Mouse (Mus musculus) ES-Bruce4 (cell line): ENCODE results near the gene Phactr4. TPM values are rescaled to one million over a fixed set of nuclear protein-coding genes. Genes with fewer than 3 reads are reported as not detected.
A peak's percentile ranks its signal among the peaks of the same experiment; 100 is the strongest.
"Not testable (repeated sequence)": the region's sequence is repeated elsewhere in the genome, so short reads cannot be mapped to it uniquely, and the experiment has no call there.

ENCODE experiments used
- H3K27ac ChIP-seq: 2 replicates; pipeline ENCODE4 v1.5.1; 2012; ENCODE audit warnings: low read length, inconsistent platforms; ENCODE audit not compliant: insufficient read depth
- H3K27me3 ChIP-seq: 2 replicates; pipeline ENCODE4 v1.6.1; 2012; ENCODE audit warnings: mild to moderate bottlenecking, low read length, inconsistent platforms; ENCODE audit not compliant: control insufficient read depth, poor library complexity, insufficient read depth, severe bottlenecking
- H3K36me3 ChIP-seq: 2 replicates; pipeline ENCODE4 v1.6.1; 2012; ENCODE audit warnings: inconsistent platforms, mild to moderate bottlenecking, low read length, moderate library complexity; ENCODE audit not compliant: control insufficient read depth, poor library complexity, insufficient read depth, severe bottlenecking
- H3K4me1 ChIP-seq: one replicate; pipeline ENCODE4 v1.8.1; 2011; ENCODE audit warnings: low read length; ENCODE audit not compliant: control insufficient read depth, insufficient read depth
- H3K4me3 ChIP-seq: 2 replicates; pipeline ENCODE4 v1.5.1; 2011; ENCODE audit warnings: low read depth, mild to moderate bottlenecking, low read length
- H3K9ac ChIP-seq: 2 replicates; pipeline ENCODE4 v1.6.1; 2012; ENCODE audit warnings: low read depth, mild to moderate bottlenecking, inconsistent platforms; ENCODE audit not compliant: poor library complexity, severe bottlenecking
- H3K9me3 ChIP-seq: replicated peaks from 2 replicates; pipeline ENCODE4 v1.6.1; 2012; ENCODE audit warnings: mild to moderate bottlenecking, low read length, inconsistent platforms; ENCODE audit not compliant: control insufficient read depth, poor library complexity, insufficient read depth, severe bottlenecking
- CTCF ChIP-seq: IDR thresholded peaks from one replicate; pipeline ENCODE4 v1.8.1; 2011; ENCODE audit warnings: low read depth, low read length
- EP300 ChIP-seq: IDR thresholded peaks from 2 replicates; pipeline ENCODE4 v1.6.1; 2011; ENCODE audit warnings: low read depth, low read length; ENCODE audit not compliant: insufficient read depth
- POLR2A ChIP-seq: IDR thresholded peaks from one replicate; pipeline ENCODE4 v1.8.1; 2011; ENCODE audit warnings: low read length; ENCODE audit not compliant: insufficient read depth
- polyA plus RNA-seq: library from polyadenylated mRNA; stranded (reverse); fragments of >200 nt; gene quantifications from 2 replicates; pipeline ENCODE4 v1.2.4, GENCODE M21; 2011; ENCODE audit warnings: low read depth; ENCODE audit not compliant: missing spikeins, insufficient read depth, insufficient read length

The Phactr4 gene
- polyA plus RNA-seq, 1 experiment = 31.5 TPM

DNA sequence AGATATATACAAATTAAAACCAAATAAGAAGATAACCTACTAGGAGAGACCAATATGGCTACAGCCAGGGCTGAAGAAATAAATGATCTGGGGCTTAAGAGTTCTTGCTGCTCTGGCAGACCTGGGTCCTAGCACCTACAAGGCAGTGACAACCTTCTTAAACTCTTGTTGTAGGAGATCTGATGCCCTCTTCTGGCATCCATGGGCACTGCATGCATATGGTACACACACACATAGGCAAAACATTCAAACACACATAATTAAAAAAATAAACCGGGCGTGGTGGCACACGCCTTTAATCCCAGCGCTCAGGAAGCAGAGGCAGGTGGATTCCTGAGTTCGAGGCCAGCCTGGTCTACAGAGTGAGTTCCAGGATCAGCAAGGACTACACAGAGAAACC is 2.5 kb upstream of the Phactr4 start:
- TF ChIP-seq CTCF = peak; percentile 9
- TF ChIP-seq POLR2A = no peak
- H3K4me3 ChIP-seq = no peak overlapping the region

DNA sequence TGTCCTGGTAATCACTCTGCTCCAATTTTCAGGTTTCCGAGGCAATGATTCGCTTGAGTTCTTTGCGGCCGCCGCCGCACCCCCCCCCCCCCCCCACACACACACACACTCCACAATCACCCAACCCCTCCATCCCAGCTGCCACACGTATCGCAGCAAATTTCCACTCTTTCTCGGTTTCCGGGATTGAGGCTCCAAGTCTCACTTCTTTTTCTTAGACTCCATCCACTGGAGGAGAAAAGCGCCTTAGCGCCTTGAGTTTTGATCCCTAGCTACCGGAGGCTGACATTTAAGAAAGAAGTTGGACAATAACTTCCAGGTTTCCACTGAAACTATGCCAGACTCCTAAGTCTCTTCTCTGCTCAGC is 750 bp downstream of the Phactr4 start:
- Histone ChIP-seq H3K9me3 (no peaks in the 10 kb centered on the region), H3K4me3 (peak overlapping the region; percentile 91), H3K27ac (peak overlapping the region; percentile 80), H3K4me1 (no peaks in the 10 kb centered on the region), H3K36me3 (no peaks in the 10 kb centered on the region), H3K9ac (peak overlapping the region; percentile 65), H3K27me3 (no peaks in the 10 kb centered on the region)
- TF ChIP-seq POLR2A (no peak), CTCF (no peak), EP300 (no peak)

More for the DNA sequence above, 2.5 kb upstream of the Phactr4 start:
- Histone ChIP-seq H3K4me1 (no peaks in the 10 kb centered on the region), H3K9me3 (no peaks in the 10 kb centered on the region), H3K36me3 (no peaks in the 10 kb centered on the region), H3K27ac (no peak overlapping the region), H3K27me3 (no peaks in the 10 kb centered on the region), H3K9ac (no peak overlapping the region)

DNA sequence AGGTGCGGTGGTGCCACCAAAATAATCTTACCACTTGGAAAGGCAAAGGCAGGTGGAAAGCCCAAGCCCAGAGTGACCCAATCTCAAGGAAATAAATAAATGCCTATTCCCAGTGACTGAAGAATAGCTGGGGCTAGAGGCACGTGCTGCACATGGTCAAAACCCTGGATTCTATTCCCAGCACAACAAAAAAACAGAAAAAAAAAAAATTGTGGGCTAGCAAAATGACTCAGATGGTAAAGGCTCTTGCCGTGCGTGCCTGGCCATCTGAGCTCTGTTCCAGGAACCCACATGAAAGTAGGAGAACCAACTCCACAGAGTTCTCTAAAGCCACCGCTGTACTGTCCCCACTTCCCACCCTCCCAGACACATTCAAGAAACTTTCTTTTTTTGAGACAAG is 1.8 kb downstream of the Phactr4 start:
- no peaks in the 10 kb centered on the region for H3K9me3 ChIP-seq
- no peak overlapping the region for H3K4me3 ChIP-seq
- H3K27ac ChIP-seq = no peak overlapping the region
- no peaks in the 10 kb centered on the region for H3K4me1 ChIP-seq
- no peaks in the 10 kb centered on the region for H3K27me3 ChIP-seq
- TF ChIP-seq POLR2A = no peak
- no peak for TF ChIP-seq CTCF
- no peak for TF ChIP-seq EP300
- no peaks in the 10 kb centered on the region for H3K36me3 ChIP-seq
- 0 out of 2 replicates have a peak overlapping the region, but pooled peaks have one; percentile 65 for H3K9ac ChIP-seq

DNA sequence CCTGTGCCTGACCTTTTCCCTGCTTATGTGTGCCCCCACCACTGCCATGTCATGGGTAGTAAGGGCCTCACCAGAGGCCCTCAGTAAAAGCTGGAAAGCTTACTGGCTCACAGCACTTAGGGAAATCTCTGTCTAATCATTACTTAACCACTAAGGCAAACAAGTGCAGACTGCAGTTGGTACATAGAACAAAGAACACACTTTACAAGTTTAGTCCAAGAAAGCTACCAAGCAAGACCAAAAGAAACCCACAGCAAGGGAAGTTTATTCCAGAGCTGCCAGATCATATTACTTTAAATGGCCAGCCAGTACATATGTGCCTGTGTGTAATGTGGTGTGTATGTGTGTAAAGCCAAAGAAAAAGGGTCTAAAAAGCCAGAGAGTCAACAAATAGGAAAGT is 6.3 kb downstream of the Phactr4 start:
- no peaks in the 10 kb centered on the region for H3K4me1 ChIP-seq
- no peaks in the 10 kb centered on the region for H3K9me3 ChIP-seq
- H3K9ac ChIP-seq = no peak overlapping the region
- H3K36me3 ChIP-seq = peaks cover 4% of the 10 kb centered on the region; the same call in 1 of the 2 replicates
- TF ChIP-seq EP300 (no peak), POLR2A (no peak), CTCF (no peak)
- H3K27me3 ChIP-seq = no peaks in the 10 kb centered on the region
- H3K27ac ChIP-seq = no peak overlapping the region
- H3K4me3 ChIP-seq = no peak overlapping the region

DNA sequence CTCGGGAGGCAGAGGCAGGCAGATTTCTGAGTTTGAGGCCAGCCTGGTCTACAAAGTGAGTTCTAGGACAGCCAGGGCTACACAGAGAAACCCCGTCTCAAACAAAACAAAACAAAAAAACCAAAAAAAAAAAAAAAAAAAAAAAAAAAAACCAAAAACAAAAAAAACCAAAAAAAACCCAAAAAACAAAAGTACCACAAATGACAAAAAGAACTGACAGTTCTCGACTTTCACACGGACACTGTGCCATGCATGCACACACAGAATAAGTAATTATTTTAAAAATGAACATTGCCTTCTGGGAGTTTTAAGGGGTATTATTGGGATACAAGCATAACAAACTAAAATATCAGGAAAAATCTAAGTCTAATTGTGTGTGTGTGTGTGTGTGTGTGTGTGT is 9.0 kb downstream of the Phactr4 start:
- not testable (repeated sequence) for H3K36me3 ChIP-seq, H3K4me1 ChIP-seq, H3K9me3 ChIP-seq, H3K9ac ChIP-seq, H3K27me3 ChIP-seq, H3K4me3 ChIP-seq, H3K27ac ChIP-seq

DNA sequence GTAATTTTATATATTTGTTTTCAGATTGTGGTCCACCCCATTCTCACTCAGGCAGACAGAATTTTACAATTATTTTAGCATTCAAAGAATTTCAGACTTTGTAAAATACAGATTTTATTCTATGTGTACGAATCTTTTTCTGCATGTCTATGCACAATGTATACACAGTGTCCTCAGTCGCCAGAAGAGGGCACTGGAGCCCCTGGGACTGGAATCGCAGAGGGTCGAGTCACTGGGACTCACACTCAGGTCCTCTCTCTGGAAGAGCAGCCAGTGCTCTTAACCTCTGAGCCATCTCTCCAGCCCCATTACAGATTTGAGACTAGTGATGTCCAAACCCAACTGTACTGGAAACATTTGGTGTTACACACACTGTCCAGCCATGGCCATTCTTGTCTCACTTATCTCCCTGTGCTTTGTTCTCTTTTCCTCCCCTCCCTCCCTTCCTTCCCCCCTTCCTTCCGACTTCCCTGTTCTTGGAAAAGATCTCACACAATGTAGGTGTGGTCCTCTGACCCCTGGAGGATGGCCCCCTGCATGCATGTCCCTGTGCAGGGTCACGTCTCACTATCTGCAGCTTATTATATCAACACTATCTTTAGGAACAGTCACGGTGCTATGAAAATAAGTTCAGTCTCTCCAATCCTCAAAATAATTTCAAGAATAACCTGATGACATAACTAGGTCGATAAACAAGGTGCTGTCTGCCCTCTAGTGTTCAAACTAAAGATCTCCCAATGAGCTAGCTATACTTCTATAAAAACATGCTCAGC is 10.8 kb downstream of the Phactr4 start:
- no peak overlapping the region for H3K9ac ChIP-seq
- no peak overlapping the region for H3K4me3 ChIP-seq
- no peaks in the 10 kb centered on the region for H3K27me3 ChIP-seq
- H3K27ac ChIP-seq = peak overlapping the region; percentile 47; the same call in 1 of the 2 replicates
- TF ChIP-seq EP300 = no peak
- peak; percentile 61 for TF ChIP-seq CTCF
- H3K36me3 ChIP-seq = peaks cover 4% of the 10 kb centered on the region; the same call in 1 of the 2 replicates
- no peaks in the 10 kb centered on the region for H3K9me3 ChIP-seq
- H3K4me1 ChIP-seq = peaks cover 2% of the 10 kb centered on the region
